Mouse (Mus musculus): ENCODE data around the gene Cdkal1. TPM values are rescaled to one million over a fixed set of nuclear protein-coding genes. Genes with fewer than 3 reads are reported as not detected.

Gene Cdkal1
- polyA plus RNA-seq, 1 experiment from 2014 or later = 8.7 TPM

GRCm38 (mm10) chr13:29638303-29638702, 217.2 kb downstream of the Cdkal1 start:
- H3K36me3 ChIP-seq (replicated peaks; ENCODE audit: insufficient read depth, low read length) = no peaks in the 10 kb centered on the region
- no peaks in the 10 kb centered on the region for H3K9me3 ChIP-seq (ENCODE audit: low read length)
- H3K27me3 ChIP-seq (ENCODE audit: insufficient read depth, low read length) = no peaks in the 10 kb centered on the region
- peaks cover 20% of the 10 kb centered on the region for H3K4me1 ChIP-seq (ENCODE audit: insufficient read depth)
- peak; percentile 72 for ATAC-seq
- H3K4me3 ChIP-seq (ENCODE audit: low read depth, low read length) = no peak overlapping the region
- H3K27ac ChIP-seq (ENCODE audit: low read depth) = peak overlapping the region; percentile 48
- no peak for DNase-seq
- no peak overlapping the region for H3K9ac ChIP-seq (replicated peaks)
- TF ChIP-seq CTCF (IDR thresholded peaks at IDR 0.05; ENCODE audit: low read depth) (no peak), EP300 (IDR thresholded peaks at IDR 0.05; ENCODE audit: low read depth) (peak; percentile 72)
- 62% methylated on average over 4 of the region's 4 CpGs for WGBS (ENCODE audit: insufficient replicate concordance)
- H3K4me2 ChIP-seq (ENCODE audit: low read depth, low read length) = no peak overlapping the region

DNA sequence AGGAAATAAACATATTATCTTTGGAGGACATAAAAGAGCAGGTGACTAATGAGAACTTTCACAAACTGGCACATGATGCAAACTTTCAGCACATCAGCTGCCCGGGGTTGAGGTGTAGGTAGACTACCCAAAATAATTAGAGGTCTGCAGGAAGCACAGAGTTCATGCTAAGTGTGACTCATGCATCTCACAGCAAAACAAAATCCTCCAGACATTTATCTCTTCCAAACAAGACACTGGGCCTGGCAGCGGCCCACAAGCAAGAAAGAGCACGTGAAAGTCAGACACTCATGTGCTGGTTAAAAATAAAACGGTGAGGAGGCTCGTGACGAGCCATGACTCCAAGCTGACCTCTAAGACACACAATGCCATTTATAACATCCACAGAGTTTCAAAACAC, 217.7 kb downstream of the Cdkal1 start:
- no peak overlapping the region for H3K9ac ChIP-seq (replicated peaks)
- no peak overlapping the region for H3K4me3 ChIP-seq (ENCODE audit: low read depth, low read length)
- 0 out of 2 replicates have a peak, but pooled peaks have one; percentile 12 for ATAC-seq
- TF ChIP-seq EP300 (IDR thresholded peaks at IDR 0.05; ENCODE audit: low read depth) = 0 out of 2 replicates have a peak, but pooled peaks have one; percentile 18
- no peak for TF ChIP-seq CTCF (IDR thresholded peaks at IDR 0.05; ENCODE audit: low read depth)
- H3K27me3 ChIP-seq (ENCODE audit: insufficient read depth, low read length) = no peaks in the 10 kb centered on the region
- no peaks in the 10 kb centered on the region for H3K36me3 ChIP-seq (replicated peaks; ENCODE audit: insufficient read depth, low read length)
- 41% methylated on average over 6 of the region's 6 CpGs for WGBS (ENCODE audit: insufficient replicate concordance)
- H3K4me2 ChIP-seq (ENCODE audit: low read depth, low read length) = no peak overlapping the region
- DNase-seq = no peak
- peak overlapping the region; percentile 48 for H3K27ac ChIP-seq (ENCODE audit: low read depth)
- peaks cover 20% of the 10 kb centered on the region for H3K4me1 ChIP-seq (ENCODE audit: insufficient read depth)
- no peaks in the 10 kb centered on the region for H3K9me3 ChIP-seq (ENCODE audit: low read length)

- H3K4me1 ChIP-seq (ENCODE audit: insufficient read depth) = peaks cover 20% of the 10 kb centered on the region
- no peaks in the 10 kb centered on the region for H3K9me3 ChIP-seq (ENCODE audit: low read length)
- peak; percentile 16; the same call in 1 of the 2 replicates for TF ChIP-seq EP300 (IDR thresholded peaks at IDR 0.05; ENCODE audit: low read depth)
- no peak for TF ChIP-seq CTCF (IDR thresholded peaks at IDR 0.05; ENCODE audit: low read depth)
- no peak overlapping the region for H3K9ac ChIP-seq (replicated peaks)
- 68% methylated on average over 3 of the region's 3 CpGs for WGBS (ENCODE audit: insufficient replicate concordance)
- H3K4me2 ChIP-seq (ENCODE audit: low read depth, low read length) = no peak overlapping the region
- H3K27me3 ChIP-seq (ENCODE audit: insufficient read depth, low read length) = no peaks in the 10 kb centered on the region
- no peak for DNase-seq
- ATAC-seq = peak; percentile 33; the same call in 1 of the 2 replicates
- H3K4me3 ChIP-seq (ENCODE audit: low read depth, low read length) = no peak overlapping the region
- no peak overlapping the region for H3K27ac ChIP-seq (ENCODE audit: low read depth)
- no peaks in the 10 kb centered on the region for H3K36me3 ChIP-seq (replicated peaks; ENCODE audit: insufficient read depth, low read length)
Observed at GRCm38 (mm10) chr13:29635581-29635980, 219.9 kb downstream of the Cdkal1 start.

- 74% methylated on average over 5 of the region's 5 CpGs for WGBS (ENCODE audit: insufficient replicate concordance)
Observed at GRCm38 (mm10) chr13:29631342-29631741, 224.1 kb downstream of the Cdkal1 start.

GRCm38 (mm10) chr13:29628607-29629006, 226.9 kb downstream of the Cdkal1 start:
- Histone ChIP-seq H3K36me3 (replicated peaks; ENCODE audit: insufficient read depth, low read length) (no peaks in the 10 kb centered on the region), H3K4me1 (ENCODE audit: insufficient read depth) (no peaks in the 10 kb centered on the region; the same call in 1 of the 2 replicates), H3K27ac (ENCODE audit: low read depth) (no peak overlapping the region), H3K9me3 (ENCODE audit: low read length) (no peaks in the 10 kb centered on the region), H3K4me3 (ENCODE audit: low read depth, low read length) (no peak overlapping the region), H3K9ac (replicated peaks) (no peak overlapping the region), H3K4me2 (ENCODE audit: low read depth, low read length) (no peak overlapping the region), H3K27me3 (ENCODE audit: insufficient read depth, low read length) (no peaks in the 10 kb centered on the region)
- WGBS (ENCODE audit: insufficient replicate concordance) = 42% methylated on average over 5 of the region's 5 CpGs
- peak; percentile 59; the same call in 1 of the 2 replicates for ATAC-seq
- TF ChIP-seq CTCF (IDR thresholded peaks at IDR 0.05; ENCODE audit: low read depth) (no peak), EP300 (IDR thresholded peaks at IDR 0.05; ENCODE audit: low read depth) (no peak)
- peak; percentile 54 for DNase-seq

More at GRCm38 (mm10) chr13:29631342-29631741, 224.1 kb downstream of the Cdkal1 start:
- ATAC-seq = no peak
- H3K36me3 ChIP-seq (replicated peaks; ENCODE audit: insufficient read depth, low read length) = no peaks in the 10 kb centered on the region
- no peaks in the 10 kb centered on the region; the same call in 1 of the 2 replicates for H3K4me1 ChIP-seq (ENCODE audit: insufficient read depth)
- H3K27ac ChIP-seq (ENCODE audit: low read depth) = no peak overlapping the region
- H3K4me2 ChIP-seq (ENCODE audit: low read depth, low read length) = no peak overlapping the region
- H3K27me3 ChIP-seq (ENCODE audit: insufficient read depth, low read length) = no peaks in the 10 kb centered on the region
- H3K4me3 ChIP-seq (ENCODE audit: low read depth, low read length) = no peak overlapping the region
- TF ChIP-seq EP300 (IDR thresholded peaks at IDR 0.05; ENCODE audit: low read depth) = no peak
- no peak for TF ChIP-seq CTCF (IDR thresholded peaks at IDR 0.05; ENCODE audit: low read depth)
- H3K9ac ChIP-seq (replicated peaks) = no peak overlapping the region
- no peaks in the 10 kb centered on the region for H3K9me3 ChIP-seq (ENCODE audit: low read length)
- no peak for DNase-seq

GRCm38 (mm10) chr13:29627438-29628124, 227.9 kb downstream of the Cdkal1 start:
- WGBS (ENCODE audit: insufficient replicate concordance) = 81% methylated on average over 7 of the region's 7 CpGs

More at GRCm38 (mm10) chr13:29627438-29628124, 227.9 kb downstream of the Cdkal1 start:
- H3K9me3 ChIP-seq (ENCODE audit: low read length) = no peaks in the 10 kb centered on the region
- no peak overlapping the region for H3K27ac ChIP-seq (ENCODE audit: low read depth)
- no peak overlapping the region for H3K4me2 ChIP-seq (ENCODE audit: low read depth, low read length)
- H3K9ac ChIP-seq (replicated peaks) = no peak overlapping the region
- no peaks in the 10 kb centered on the region; the same call in 1 of the 2 replicates for H3K4me1 ChIP-seq (ENCODE audit: insufficient read depth)
- no peak overlapping the region for H3K4me3 ChIP-seq (ENCODE audit: low read depth, low read length)
- DNase-seq (no peak), ATAC-seq (no peak)
- no peaks in the 10 kb centered on the region for H3K27me3 ChIP-seq (ENCODE audit: insufficient read depth, low read length)
- H3K36me3 ChIP-seq (replicated peaks; ENCODE audit: insufficient read depth, low read length) = no peaks in the 10 kb centered on the region
- TF ChIP-seq EP300 (IDR thresholded peaks at IDR 0.05; ENCODE audit: low read depth) (no peak), CTCF (IDR thresholded peaks at IDR 0.05; ENCODE audit: low read depth) (no peak)

Measured in liver, postnatal 0 days (tissue).